Mouse (Mus musculus) embryonic fibroblast, embryonic 13.5 days (primary cell): ENCODE results near the gene Rxrg.

Experiments
- CTCF ChIP-seq: IDR thresholded peaks from 2 replicates; pipeline ENCODE4 v1.5.1; 2011; ENCODE audit warnings: mild to moderate bottlenecking, control low read depth, low read length, moderate library complexity, borderline replicate concordance; ENCODE audit not compliant: insufficient read depth
- POLR2A ChIP-seq: IDR thresholded peaks from 2 replicates; pipeline ENCODE4 v1.6.1; 2011; ENCODE audit warnings: low read depth, mild to moderate bottlenecking, control low read depth, low read length, moderate library complexity

- TF ChIP-seq CTCF: no peak
- TF ChIP-seq POLR2A: no peak
Observed at GRCm38 (mm10) chr1:167635702-167636101, 37.5 kb downstream of the Rxrg start.
